Mouse (Mus musculus): ENCODE data around the gene Arhgap25.

- TF ChIP-seq POLR2A (IDR thresholded peaks at IDR 0.05; ENCODE audit: borderline replicate concordance, insufficient read depth, low read length) (no peak), CTCF (IDR thresholded peaks at IDR 0.05; ENCODE audit: borderline replicate concordance, insufficient read depth, low read depth, low read length) (no peak)
These were observed 85.8 kb downstream of the Arhgap25 start for GRCm38 (mm10) chr6:87447217-87447616.
